Mouse (Mus musculus): ENCODE measurements at regions not wholly inside any gene's neighbourhood (a gene's known extent, or its start where the extent isn't known, plus 50 kb on each side); places are given as distances from the start of the nearest gene placed in this dataset.

DNA sequence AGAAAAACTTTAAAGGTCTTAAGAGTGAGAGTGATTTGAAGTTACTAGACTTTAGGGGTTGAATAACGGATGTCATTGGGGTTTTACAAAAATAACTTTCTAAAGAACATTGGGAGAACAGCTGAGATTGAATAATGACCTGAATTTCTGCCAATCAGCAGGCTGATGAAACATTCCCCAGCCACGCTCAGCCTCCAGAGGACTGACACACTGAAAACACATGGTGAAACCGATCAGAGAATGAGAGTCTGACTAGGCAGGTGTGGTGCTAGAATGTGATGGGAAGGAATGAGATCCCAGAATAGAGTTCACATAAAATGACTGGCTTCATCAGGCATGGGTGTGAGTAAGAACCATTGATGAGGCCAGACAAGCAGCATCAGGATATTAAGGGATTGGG, 321.4 kb upstream of the Adamts5 start:
- TF ChIP-seq CHD2 (IDR thresholded peaks at IDR 0.05; ENCODE audit: low read depth, low read length) (no peak), MAFK (IDR thresholded peaks at IDR 0.05; ENCODE audit: insufficient read depth, low read depth, low read length) (no peak), ZNF384 (IDR thresholded peaks at IDR 0.05; ENCODE audit: low read depth, low read length) (no peak), HCFC1 (IDR thresholded peaks at IDR 0.05; ENCODE audit: borderline replicate concordance, insufficient read depth, low read length) (no peak), ZC3H11A (IDR thresholded peaks at IDR 0.05; ENCODE audit: borderline replicate concordance, low read depth, low read length) (no peak)

Data from ES-E14 (cell line).